In genomic region chr6:141640639-141641038, GRCm38 (mm10) we compare ENCODE assay signal across 19 mouse cellular contexts. TPM values are rescaled to one million over a fixed set of nuclear protein-coding genes. Genes with fewer than 3 reads are reported as not detected.
DNase-seq lines count a peak whose midpoint lies in the region; ATAC-seq and TF ChIP-seq lines count a peak whose summit lies in the region.
"Had no signal": no experiment of that assay in that cellular context is flagged by ENCODE, and none has a peak within 500 bp of the region (broad histone marks: within the 10 kb centered on the region; RNA-seq: fewer than 3 reads in every experiment).

No protein-coding gene starts in this region.

- TF ChIP-seq POLR2A in liver, adult 2 months (IDR thresholded peaks at IDR 0.05; ENCODE audit: extremely low read depth, insufficient read depth, low read length), result no peak

- peak overlapping the region; percentile 96 for H3K27ac ChIP-seq in liver, adult 2 months (replicated peaks; ENCODE audit: insufficient read depth, low read depth, low read length)
- no peak overlapping the region for H3K27ac ChIP-seq in kidney, embryonic 15.5 days
- no peak overlapping the region for H3K27ac ChIP-seq in hindbrain, embryonic 12.5 days
- no peak overlapping the region for H3K27ac ChIP-seq in heart, embryonic 12.5 days (ENCODE audit: poor library complexity, severe bottlenecking)
- H3K27ac ChIP-seq: embryonic facial prominence, embryonic 13.5 days; forebrain, embryonic 12.5 days; gastrocnemius, adult 2 months; heart, embryonic 10.5 days; neural tube, embryonic 12.5 days had no signal

- 0 out of 2 replicates have a peak, but pooled peaks have one; percentile 22 for ATAC-seq in kidney, embryonic 15.5 days (replicated peaks; ENCODE audit: low FRiP score)
- no peak for ATAC-seq in hindbrain, embryonic 12.5 days (ENCODE audit: low FRiP score)
- ATAC-seq in heart, embryonic 12.5 days (ENCODE audit: insufficient number of reproducible peaks, low FRiP score), result no peak
- ATAC-seq: midbrain, embryonic 16.5 days had no signal

- no peak overlapping the region for H3K4me3 ChIP-seq in liver, adult 2 months (ENCODE audit: insufficient read depth, low read depth, low read length)
- H3K4me3 ChIP-seq in kidney, embryonic 15.5 days (replicated peaks), result no peak overlapping the region
- no peak overlapping the region for H3K4me3 ChIP-seq in hindbrain, embryonic 12.5 days
- no peak overlapping the region for H3K4me3 ChIP-seq in heart, embryonic 12.5 days
- H3K4me3 ChIP-seq: embryonic facial prominence, embryonic 13.5 days; forebrain, embryonic 12.5 days; gastrocnemius, adult 2 months; heart, embryonic 10.5 days; neural tube, embryonic 12.5 days had no signal

- peaks cover 10% of the 10 kb centered on the region; the same call in 1 of the 2 replicates for H3K79me2 ChIP-seq in liver, adult 2 months (ENCODE audit: control insufficient read depth, insufficient read depth, low read length)

- no peak overlapping the region for H3K4me2 ChIP-seq in kidney, embryonic 15.5 days
- H3K4me2 ChIP-seq in hindbrain, embryonic 12.5 days (replicated peaks), result no peak overlapping the region
- H3K4me2 ChIP-seq in heart, embryonic 12.5 days, result no peak overlapping the region
- H3K4me2 ChIP-seq: embryonic facial prominence, embryonic 13.5 days; forebrain, embryonic 12.5 days; neural tube, embryonic 12.5 days had no signal

- no peaks in the 10 kb centered on the region for H3K9me3 ChIP-seq in kidney, embryonic 15.5 days (replicated peaks)
- no peaks in the 10 kb centered on the region for H3K9me3 ChIP-seq in hindbrain, embryonic 12.5 days (replicated peaks)
- no peaks in the 10 kb centered on the region for H3K9me3 ChIP-seq in heart, embryonic 12.5 days (replicated peaks)
- H3K9me3 ChIP-seq: embryonic facial prominence, embryonic 13.5 days; forebrain, embryonic 12.5 days; heart, embryonic 10.5 days; neural tube, embryonic 12.5 days had no signal

- peak; percentile 39 to 75 for DNase-seq in adrenal gland, adult (ENCODE audit: inconsistent age in 2 of 2, low spot score in 1 of 2)
- no peak for DNase-seq in adrenal gland, adult 18-20 months (ENCODE audit: low spot score in 2 of 2)
- peak; percentile 100 for DNase-seq in liver, adult 2 months (ENCODE audit: extremely low read depth, low read depth, low spot score)
- DNase-seq in liver, result no peak
- peak; percentile 15 for DNase-seq in adrenal gland, adult 8-10 months
- DNase-seq: cerebellum, adult 8-10 months; gastrocnemius, adult 2 months; thymus, adult 2 months had no signal

- H3K27me3 ChIP-seq in liver, adult 2 months (ENCODE audit: control insufficient read depth, insufficient read depth, low read length), result no peaks in the 10 kb centered on the region
- H3K27me3 ChIP-seq in kidney, embryonic 15.5 days, result no peaks in the 10 kb centered on the region
- H3K27me3 ChIP-seq in hindbrain, embryonic 12.5 days, result no peaks in the 10 kb centered on the region
- no peaks in the 10 kb centered on the region for H3K27me3 ChIP-seq in heart, embryonic 12.5 days (replicated peaks)
- H3K27me3 ChIP-seq: embryonic facial prominence, embryonic 13.5 days; forebrain, embryonic 12.5 days; neural tube, embryonic 12.5 days had no signal

- 21% methylated on average over 1 of the region's 1 CpGs for WGBS in liver, adult 2 months
- WGBS in kidney, embryonic 15.5 days, result 53% methylated on average over 1 of the region's 1 CpGs
- WGBS in hindbrain, embryonic 12.5 days, result 81% methylated on average over 1 of the region's 1 CpGs
- WGBS in heart, embryonic 12.5 days, result 44% methylated on average over 1 of the region's 1 CpGs

- no peak overlapping the region for H3K9ac ChIP-seq in liver, adult 2 months (ENCODE audit: low read depth, low read length)
- H3K9ac ChIP-seq in kidney, embryonic 15.5 days, result no peak overlapping the region
- H3K9ac ChIP-seq in hindbrain, embryonic 12.5 days, result no peak overlapping the region
- H3K9ac ChIP-seq in heart, embryonic 12.5 days, result no peak overlapping the region
- H3K9ac ChIP-seq: embryonic facial prominence, embryonic 13.5 days; forebrain, embryonic 12.5 days; neural tube, embryonic 12.5 days had no signal

- TF ChIP-seq CTCF in liver, adult 2 months (IDR thresholded peaks at IDR 0.05; ENCODE audit: low read depth, low read length), result no peak

- peaks cover 23% of the 10 kb centered on the region for H3K4me1 ChIP-seq in liver, adult 2 months (ENCODE audit: control insufficient read depth, insufficient read depth, low read length)
- H3K4me1 ChIP-seq in kidney, embryonic 15.5 days, result no peaks in the 10 kb centered on the region
- H3K4me1 ChIP-seq in hindbrain, embryonic 12.5 days, result no peaks in the 10 kb centered on the region
- no peaks in the 10 kb centered on the region for H3K4me1 ChIP-seq in heart, embryonic 12.5 days (replicated peaks)
- H3K4me1 ChIP-seq: embryonic facial prominence, embryonic 13.5 days; forebrain, embryonic 12.5 days; heart, embryonic 10.5 days; neural tube, embryonic 12.5 days had no signal

- H3K36me3 ChIP-seq in liver, adult 2 months (ENCODE audit: control insufficient read depth, insufficient read depth, low read length), result peaks cover 51% of the 10 kb centered on the region
- no peaks in the 10 kb centered on the region for H3K36me3 ChIP-seq in kidney, embryonic 15.5 days
- no peaks in the 10 kb centered on the region for H3K36me3 ChIP-seq in hindbrain, embryonic 12.5 days
- H3K36me3 ChIP-seq in heart, embryonic 12.5 days, result no peaks in the 10 kb centered on the region
- H3K36me3 ChIP-seq: embryonic facial prominence, embryonic 13.5 days; forebrain, embryonic 12.5 days; heart, embryonic 10.5 days; neural tube, embryonic 12.5 days had no signal

RNA-seq across cellular contexts. Expression of gene Slco1b2, which starts 11.3 kb away (rescaled TPM):
- total RNA-seq in adrenal gland, adult 18-20 months (2021), result under 1 TPM; 0.20 to 0.61 TPM
- total RNA-seq in liver, adult 2 months (2014; rRNA removed), result 948 and 1,654 TPM in 2 replicates
- 164 and 169 TPM in 2 replicates for polyA plus RNA-seq in liver, adult 2 months (2012; rRNA removed)
- total RNA-seq in adrenal gland, adult 8-10 months (2022), result under 1 TPM in 3 of 4 experiments, not detected in 1; 0.17 to 0.45 (median 0.38) TPM
- 0.13 TPM in 1 of 2 replicates, not detected in the other for polyA plus RNA-seq in kidney, embryonic 15.5 days (2015; fragmentation: Nextera tagmentation; extraction: Ambion mirVana)
- polyA plus RNA-seq in hindbrain, embryonic 12.5 days (2016; fragmentation: Nextera tagmentation; extraction: Ambion mirVana), result not detected in 2 replicates
- polyA plus RNA-seq in heart, embryonic 12.5 days (2016; fragmentation: Nextera tagmentation; extraction: Ambion mirVana), result not detected in 2 replicates
- total RNA-seq: gastrocnemius, adult 2 months; layer of hippocampus, adult 18-20 months had no signal
- polyA plus RNA-seq: embryonic facial prominence, embryonic 13.5 days; forebrain, embryonic 12.5 days; heart, embryonic 10.5 days; hindbrain, embryonic 11.5 days; lung, embryonic 16.5 days; midbrain, embryonic 16.5 days; neural tube, embryonic 12.5 days; thymus, adult 2 months had no signal

Comparison
In these comparisons a context has a peak if more than half of its experiments do, and no peak if none do; other contexts are left out.
1. DNase-seq: peak in adrenal gland, adult (2 of 2), liver, adult 2 months (single experiment) and adrenal gland, adult 8-10 months (single experiment); none in adrenal gland, adult 18-20 months (0 of 2) and liver (single experiment).
2. RNA of gene Slco1b2, which starts 11.3 kb away (polyA plus RNA-seq): 164 to 169 TPM in liver, adult 2 months; 0.13 TPM in kidney, embryonic 15.5 days, not detected in hindbrain, embryonic 12.5 days and not detected in heart, embryonic 12.5 days; every median in the first group is over 100 times any median in the second.